Mouse (Mus musculus) bone marrow macrophage, adult 2 months (primary cell): ENCODE data around the gene Akr1a1. TPM values are rescaled to one million over a fixed set of nuclear protein-coding genes. Genes with fewer than 3 reads are reported as not detected.

Experiments
- H3K27ac ChIP-seq: 2 replicates; pipeline ENCODE4 v1.5.1; 2012; ENCODE audit warnings: low read depth, low read length; ENCODE audit not compliant: insufficient read depth
- H3K4me1 ChIP-seq: 2 replicates; pipeline ENCODE4 v1.6.1; 2012; ENCODE audit warnings: low read length; ENCODE audit not compliant: control insufficient read depth, insufficient read depth
- H3K4me3 ChIP-seq: 2 replicates; pipeline ENCODE4 v1.5.1; 2012; ENCODE audit warnings: mild to moderate bottlenecking, low read length, moderate library complexity; ENCODE audit not compliant: insufficient read depth
- CTCF ChIP-seq: IDR thresholded peaks from 2 replicates; pipeline ENCODE4 v1.5.1; 2012; ENCODE audit warnings: low read depth, mild to moderate bottlenecking, low read length, moderate library complexity
- POLR2A ChIP-seq: IDR thresholded peaks from 2 replicates; pipeline ENCODE4 v1.6.1; 2012; ENCODE audit warnings: mild to moderate bottlenecking, low read depth, low read length, borderline replicate concordance
- polyA plus RNA-seq: library from polyadenylated mRNA; stranded (reverse); fragments of >200 nt; gene quantifications from 2 replicates; pipeline ENCODE4 v1.2.4, GENCODE M21; 2012; ENCODE audit not compliant: missing spikeins, insufficient read depth, insufficient read length

The Akr1a1 gene
- polyA plus RNA-seq, 1 experiment: 1,749 TPM

DNA sequence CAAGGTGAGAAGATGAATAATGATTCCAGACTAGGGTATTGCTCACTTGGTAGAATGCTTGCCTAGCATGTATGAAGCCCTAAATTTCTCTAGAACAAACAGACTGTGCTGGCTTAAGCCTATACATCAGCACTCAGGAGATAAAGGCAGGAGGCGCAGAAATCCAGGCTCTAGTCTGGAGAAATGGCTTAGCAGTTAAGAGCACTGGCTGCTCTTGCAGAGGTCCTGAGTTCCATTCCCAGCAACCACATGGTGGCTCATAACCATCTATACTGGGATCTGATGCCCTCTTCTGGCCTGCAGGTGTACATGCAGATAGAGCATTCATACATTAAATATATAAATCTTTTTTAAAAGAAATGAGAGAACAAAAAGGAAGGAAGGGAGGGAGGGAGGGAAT, 9.4 kb downstream of the Akr1a1 start:
- Histone ChIP-seq H3K4me1 (peaks cover 15% of the 10 kb centered on the region), H3K4me3 (no peak overlapping the region), H3K27ac (no peak overlapping the region)
- no peak for TF ChIP-seq CTCF
- TF ChIP-seq POLR2A: no peak

DNA sequence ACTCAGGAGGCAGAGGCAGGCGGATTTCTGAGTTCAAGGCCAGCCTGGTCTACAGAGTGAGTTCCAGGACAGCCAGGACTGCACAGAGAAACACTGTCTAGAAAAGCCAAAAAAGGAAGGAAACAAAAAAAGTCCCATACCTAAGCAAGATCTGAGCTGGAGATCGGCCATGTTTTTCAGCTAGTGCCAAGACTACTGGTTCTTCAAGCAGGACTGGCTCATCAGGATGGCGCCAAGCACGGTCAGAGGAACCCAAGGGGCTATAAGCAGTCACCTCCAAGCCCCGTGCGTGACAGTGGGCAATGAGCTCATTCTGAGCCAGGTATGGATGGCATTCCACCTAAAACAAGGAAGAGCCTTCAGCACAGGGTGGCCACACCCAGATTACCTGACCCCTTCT, 12.7 kb downstream of the Akr1a1 start:
- no peak overlapping the region for H3K27ac ChIP-seq
- TF ChIP-seq CTCF (no peak), POLR2A (no peak)

DNA sequence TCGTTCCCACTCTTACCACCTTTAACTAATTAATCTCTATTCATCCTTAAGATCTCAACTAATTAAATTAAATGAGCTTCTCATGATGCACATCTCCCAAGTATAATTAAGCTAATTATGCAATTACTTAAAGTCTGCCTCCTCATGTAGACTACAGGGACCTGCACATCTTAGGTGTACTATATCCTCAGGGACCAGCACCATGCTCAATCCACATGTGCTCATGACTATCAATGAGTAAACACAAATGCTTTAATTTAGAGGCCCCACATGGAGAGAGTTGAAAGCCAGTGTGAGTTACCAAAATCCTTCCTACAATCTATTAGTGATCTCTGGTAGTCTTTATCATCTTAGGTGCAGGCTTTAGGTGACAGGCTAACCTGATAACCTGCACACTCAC, 16.3 kb downstream of the Akr1a1 start:
- no peak overlapping the region for H3K27ac ChIP-seq
- TF ChIP-seq CTCF (no peak), POLR2A (no peak)
- H3K4me1 ChIP-seq: peaks cover 9% of the 10 kb centered on the region
- no peak overlapping the region for H3K4me3 ChIP-seq

More for the DNA sequence above, 12.7 kb downstream of the Akr1a1 start:
- H3K4me1 ChIP-seq: no peaks in the 10 kb centered on the region
- H3K4me3 ChIP-seq: no peak overlapping the region

DNA sequence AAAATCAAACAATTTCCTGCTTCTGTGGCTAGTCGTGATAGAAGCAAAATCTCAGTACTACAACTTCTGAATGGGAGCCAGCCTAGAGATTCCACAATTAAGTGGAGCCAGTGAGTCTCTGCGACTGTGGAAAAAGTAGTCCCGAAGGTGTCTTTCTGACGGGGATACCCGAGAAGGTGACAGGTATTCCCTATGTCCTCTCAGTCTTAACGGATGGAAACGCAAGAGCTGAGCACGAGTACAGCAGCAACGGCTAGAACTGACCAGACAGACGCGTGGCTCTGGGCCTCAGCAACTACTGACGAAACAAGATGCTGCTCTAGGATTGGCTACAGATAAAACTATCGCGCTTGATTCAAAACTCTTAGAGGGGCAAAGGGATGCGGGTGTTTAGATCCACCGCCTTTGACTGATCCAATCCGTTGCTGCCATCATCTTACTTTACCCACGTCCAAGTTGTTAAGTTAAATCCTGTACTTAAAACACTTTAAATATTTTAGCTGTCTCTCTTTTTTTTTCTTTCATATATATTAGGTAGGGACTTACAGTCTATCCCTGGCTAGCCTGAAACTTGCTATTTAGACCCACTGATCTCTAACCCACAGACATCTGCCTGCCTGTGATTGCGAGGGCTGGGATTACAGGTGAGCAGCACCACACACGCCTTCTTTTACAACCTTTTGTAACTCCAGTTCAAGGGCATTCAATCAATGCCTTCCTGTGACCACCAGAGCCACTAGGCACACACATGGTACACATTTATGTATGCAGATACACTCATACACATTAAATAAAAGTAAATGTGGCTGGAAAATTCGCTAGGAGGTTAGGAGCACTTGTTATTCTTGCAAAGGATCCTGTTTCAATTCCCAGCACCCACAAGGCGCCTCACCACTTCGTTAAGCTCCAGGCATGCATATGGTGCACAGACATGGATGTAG, 23.5 kb downstream of the Akr1a1 start, which contains the start of gene Nasp:
TSS of gene Nasp (minus strand) at position 220 of the 941 bp plus-strand sequence.
- Histone ChIP-seq H3K27ac (peak within 1 kb of the TSS; percentile 83), H3K4me3 (peak within 1 kb of the TSS; percentile 100), H3K4me1 (peaks cover 22% of the 10 kb centered on the region)
- TF ChIP-seq CTCF (no peak), POLR2A (no peak)

DNA sequence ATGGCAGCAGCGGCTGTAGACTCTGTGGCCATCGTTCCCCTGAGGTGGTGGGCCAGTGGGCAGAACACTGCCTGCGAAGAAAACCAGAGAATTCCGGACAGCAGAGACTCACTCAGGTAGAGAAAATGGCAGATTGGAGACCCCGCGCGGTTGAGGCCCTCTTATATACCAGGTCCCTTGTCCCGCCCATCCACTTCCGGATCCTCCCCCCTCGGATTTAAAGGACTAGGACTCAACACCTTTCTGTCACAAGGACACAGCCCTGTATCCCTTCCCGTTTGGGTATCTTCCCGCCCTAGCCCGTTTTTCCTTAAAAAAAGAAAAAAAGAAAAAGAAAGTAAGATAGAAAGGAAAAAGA, 24.1 kb downstream of the Akr1a1 start:
- TF ChIP-seq POLR2A (peak; percentile 75; the same call in 1 of the 2 replicates), CTCF (no peak)
- Histone ChIP-seq H3K4me3 (peak overlapping the region; percentile 100), H3K4me1 (peaks cover 22% of the 10 kb centered on the region), H3K27ac (peak overlapping the region; percentile 83)

DNA sequence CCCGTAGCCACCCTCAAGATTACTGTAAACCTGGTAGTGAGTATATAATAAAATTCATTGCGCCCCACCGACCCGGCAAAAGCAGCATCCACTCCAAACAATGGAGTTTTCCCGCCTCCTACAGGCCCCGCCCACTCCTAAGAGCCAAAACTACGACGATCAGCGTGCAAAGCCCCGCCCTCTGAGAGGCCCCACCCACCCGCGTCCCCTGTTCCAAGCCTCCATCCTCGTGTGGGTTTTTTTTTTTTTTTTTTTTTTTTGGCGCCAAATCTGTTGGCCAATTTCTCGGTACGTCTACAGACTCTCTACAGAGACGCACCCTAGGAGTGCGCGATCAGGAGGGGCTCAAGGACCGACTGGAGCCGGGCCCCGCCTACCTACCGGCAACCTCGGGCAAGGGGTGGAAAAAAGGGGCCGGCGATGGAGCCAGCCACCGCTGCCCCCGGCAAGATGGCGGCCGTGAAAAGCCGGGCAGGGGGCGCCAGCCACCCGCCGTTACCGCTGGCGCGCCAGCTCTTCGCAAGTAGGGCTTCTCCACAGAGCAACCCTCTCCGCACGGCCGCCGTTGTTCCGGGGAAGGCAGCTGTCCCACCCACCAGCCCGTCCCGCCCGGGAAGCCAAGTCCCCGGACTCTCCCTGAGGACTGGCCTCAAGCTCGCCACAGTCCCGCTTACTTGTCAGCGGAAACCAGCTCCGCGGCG, 24.7 kb downstream of the Akr1a1 start:
- peak overlapping the region; percentile 83 for H3K27ac ChIP-seq
- no peak for TF ChIP-seq CTCF
- TF ChIP-seq POLR2A: no peak
- H3K4me3 ChIP-seq: peak overlapping the region; percentile 100
- H3K4me1 ChIP-seq: peaks cover 22% of the 10 kb centered on the region

DNA sequence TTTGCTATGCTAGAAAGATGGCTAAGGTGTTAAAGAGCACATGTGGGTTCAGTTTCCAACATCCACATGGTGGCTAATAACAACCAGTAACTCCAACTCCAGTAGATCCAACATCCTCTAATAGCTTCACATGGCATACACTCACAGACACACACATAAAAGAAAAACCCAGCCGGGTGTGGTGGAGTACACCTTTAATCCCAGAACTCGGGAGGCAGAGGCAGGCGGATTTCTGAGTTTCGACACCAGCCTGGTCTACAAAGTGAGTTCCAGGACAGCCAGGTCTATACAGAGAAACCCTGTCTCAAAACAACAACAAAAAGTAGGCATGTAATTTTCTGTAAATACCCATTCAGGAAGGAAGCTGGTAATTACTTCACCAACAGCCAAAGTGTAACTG, 26.6 kb downstream of the Akr1a1 start:
- Histone ChIP-seq H3K4me1 (peaks cover 13% of the 10 kb centered on the region), H3K4me3 (no peak overlapping the region), H3K27ac (no peak overlapping the region)
- TF ChIP-seq CTCF (no peak), POLR2A (no peak)

DNA sequence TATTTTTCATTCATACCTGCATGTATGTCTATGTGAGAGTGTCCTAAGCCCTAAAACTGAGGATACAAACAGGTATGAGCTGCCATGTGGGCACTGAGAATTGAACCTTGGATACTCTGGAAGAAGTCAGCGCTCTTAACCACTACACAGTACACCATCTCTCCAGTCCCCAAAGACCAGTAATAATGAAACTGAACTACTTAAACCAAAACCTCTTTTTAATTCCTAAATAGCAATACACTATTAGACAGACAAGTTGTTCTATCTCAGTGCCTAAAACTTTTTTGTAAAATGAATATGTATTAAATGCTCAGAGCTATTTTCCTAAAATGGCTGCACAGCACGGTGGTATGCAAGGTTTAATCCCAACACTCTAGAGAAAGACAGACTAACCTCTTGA, 36.2 kb downstream of the Akr1a1 start:
- no peaks in the 10 kb centered on the region for H3K4me1 ChIP-seq
- no peak overlapping the region for H3K27ac ChIP-seq
- no peak for TF ChIP-seq POLR2A
- TF ChIP-seq CTCF: no peak
- H3K4me3 ChIP-seq: no peak overlapping the region

DNA sequence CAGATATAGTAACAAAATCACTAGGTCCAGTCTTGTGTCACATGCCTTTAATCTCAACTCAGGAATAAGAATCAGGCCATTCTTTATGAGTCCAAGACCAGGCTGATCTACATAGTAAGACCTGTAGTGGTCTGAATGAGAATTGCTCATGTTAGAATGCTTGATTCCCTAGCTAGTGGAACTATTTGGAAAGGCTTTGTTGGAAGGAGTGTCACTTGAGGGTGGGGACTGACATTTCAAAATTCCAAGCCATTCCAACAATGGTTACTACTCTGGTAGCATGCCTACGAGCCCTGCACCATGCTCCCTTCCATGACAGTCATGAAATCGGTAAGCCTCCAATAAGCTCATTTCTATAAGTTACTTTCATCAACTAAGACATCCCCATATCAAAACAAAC, 38.9 kb downstream of the Akr1a1 start:
- Histone ChIP-seq H3K27ac (no peak overlapping the region), H3K4me1 (no peaks in the 10 kb centered on the region), H3K4me3 (no peak overlapping the region)
- TF ChIP-seq CTCF (no peak), POLR2A (no peak)

DNA sequence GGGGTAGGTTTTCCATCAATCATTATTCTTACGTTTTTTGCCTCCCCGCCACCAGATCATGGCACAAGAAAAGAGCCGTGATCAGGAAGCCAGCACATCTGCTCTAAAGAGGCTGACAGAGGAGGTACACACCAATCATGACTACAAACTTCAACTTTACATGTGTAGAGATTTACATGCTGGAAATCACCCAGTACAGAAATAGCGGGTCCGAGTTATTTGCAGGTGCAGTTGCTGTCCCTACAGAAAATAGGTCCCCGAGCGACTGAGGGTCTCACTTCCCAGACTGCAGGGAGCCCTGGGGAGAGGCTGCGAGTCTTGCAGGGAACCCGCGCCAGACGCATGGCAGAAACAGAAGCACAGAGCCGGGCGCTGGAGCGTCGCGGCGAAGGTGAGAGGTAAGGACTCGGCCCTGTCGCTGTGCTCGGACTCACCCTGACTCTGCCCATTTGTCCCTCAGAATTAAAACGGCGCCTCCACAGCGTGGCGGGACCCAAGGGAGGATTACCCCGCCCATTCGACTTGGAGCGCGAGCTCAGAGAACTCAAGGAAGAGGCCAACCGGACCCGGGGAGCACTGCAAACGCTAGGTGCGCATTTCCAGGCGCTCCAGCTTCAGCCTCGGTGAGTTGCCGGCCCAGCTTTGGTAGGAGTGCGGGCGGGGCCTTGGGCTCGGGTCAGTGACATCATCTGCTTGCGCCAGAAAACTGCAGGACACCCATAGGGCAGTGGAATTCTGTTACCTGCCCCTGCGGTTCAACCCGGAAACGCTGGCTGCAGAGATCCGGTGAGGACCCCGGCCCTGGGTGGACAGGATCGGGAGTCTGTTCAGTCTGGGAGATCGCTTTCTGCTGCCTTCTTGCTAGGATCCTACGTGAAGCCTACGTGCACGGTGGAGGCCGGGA, 54.2 kb downstream of the Akr1a1 start:
- peak overlapping the region; percentile 50 for H3K27ac ChIP-seq
- TF ChIP-seq POLR2A: peak; percentile 51; the same call in 1 of the 2 replicates
- no peak for TF ChIP-seq CTCF

More for the DNA sequence above, 54.2 kb downstream of the Akr1a1 start:
- Histone ChIP-seq H3K4me3 (peak overlapping the region; percentile 72), H3K4me1 (peaks cover 5% of the 10 kb centered on the region)
